Mouse (Mus musculus) gastrocnemius, postnatal 36 days (tissue): ENCODE measurements around the gene Gast. TPM values are rescaled to one million over a fixed set of nuclear protein-coding genes. Genes with fewer than 3 reads are reported as not detected.

Experiments
- total RNA-seq, 2 experiments: library from RNA; stranded (reverse); gene quantifications; 2 replicates each; pipeline ENCODE4 v1.2.3; 2021

Gast gene
- total RNA-seq, 2 experiments from 2014 or later = not detected

Other genes starting within 250 kb of the Gast start
- gene Krt32, start 246.2 kb upstream of the Gast start, total RNA-seq = not detected
- not detected for gene Krt35, start 238.2 kb upstream of the Gast start, total RNA-seq
- gene Krt36, start 228.8 kb upstream of the Gast start, total RNA-seq = not detected
- not detected for gene Krt13, start 212.8 kb upstream of the Gast start, total RNA-seq
- gene Krt15, start 198.5 kb upstream of the Gast start, total RNA-seq = not detected
- under 1 TPM; 0.41 to 0.57 TPM for gene Krt19, start 185.7 kb upstream of the Gast start, total RNA-seq
- gene Krt9, start 141.2 kb upstream of the Gast start, total RNA-seq = not detected
- not detected for gene Krt14, start 126.9 kb upstream of the Gast start, total RNA-seq
- gene Krt16, start 85.5 kb upstream of the Gast start, total RNA-seq = not detected
- gene Krt17, start 73.4 kb upstream of the Gast start, total RNA-seq = under 1 TPM in 1 of 2 experiments, not detected in 1; 0.82 TPM
- gene Krt42, start 64.5 kb upstream of the Gast start, total RNA-seq = not detected
- gene Eif1, start 14.5 kb upstream of the Gast start, total RNA-seq = 1,000 to 10,000 TPM in 1 of 2 experiments, 100 to 1,000 TPM in 1; 947 to 1,138 TPM
- under 1 TPM in 1 of 2 experiments, not detected in 1; 0.23 TPM for gene Hap1, start 21.7 kb downstream of the Gast start, total RNA-seq
- 10 to 100 TPM; 73.8 to 80.2 TPM for gene Jup, start 63.4 kb downstream of the Gast start, total RNA-seq
- 1 to 10 TPM; 3.6 to 4.1 TPM for gene P3h4, start 80.4 kb downstream of the Gast start, total RNA-seq
- 1 to 10 TPM; 5.1 to 6.5 TPM for gene Fkbp10, start 81.3 kb downstream of the Gast start, total RNA-seq
- gene Nt5c3b, start 107.4 kb downstream of the Gast start, total RNA-seq = 1 to 10 TPM; 7.5 to 8.1 TPM
- gene Klhl10, start 107.5 kb downstream of the Gast start, total RNA-seq = under 1 TPM; 0.22 to 0.26 TPM
- 1 to 10 TPM; 3.3 to 3.7 TPM for gene Klhl11, start 138.3 kb downstream of the Gast start, total RNA-seq
- 10 to 100 TPM; 10.4 to 13.6 TPM for gene Acly, start 193.6 kb downstream of the Gast start, total RNA-seq
- gene Ttc25, start 211.2 kb downstream of the Gast start, total RNA-seq = under 1 TPM; 0.10 to 0.54 TPM
- gene Cnp, start 240.5 kb downstream of the Gast start, total RNA-seq = 1 to 10 TPM; 4.3 to 7.3 TPM